Mouse (Mus musculus) large intestine, adult 2 months (tissue): ENCODE results near the gene Cask. TPM values are rescaled to one million over a fixed set of nuclear protein-coding genes. Genes with fewer than 3 reads are reported as not detected.

ENCODE experiments used
- DNase-seq: peaks from one replicate; pipeline ENCODE4 v3.0.0-alpha.2; 2012; ENCODE audit warnings: low read depth, low spot score
- WGBS: fragments of 180-500 bp; shearing (Covaris S2); methylation state at CpG from one replicate; pipeline ENCODE4 v1.1.7; 2018; 5-methylcytosine and 5-hydroxymethylcytosine counted together
- polyA plus RNA-seq: library from polyadenylated mRNA; depleted of rRNA; stranded (reverse); fragments of >200 nt; gene quantifications from 2 replicates; pipeline ENCODE4 v1.2.3, GENCODE M21; 2012

Gene Cask
- polyA plus RNA-seq, 1 experiment, result 12.8 TPM

DNA sequence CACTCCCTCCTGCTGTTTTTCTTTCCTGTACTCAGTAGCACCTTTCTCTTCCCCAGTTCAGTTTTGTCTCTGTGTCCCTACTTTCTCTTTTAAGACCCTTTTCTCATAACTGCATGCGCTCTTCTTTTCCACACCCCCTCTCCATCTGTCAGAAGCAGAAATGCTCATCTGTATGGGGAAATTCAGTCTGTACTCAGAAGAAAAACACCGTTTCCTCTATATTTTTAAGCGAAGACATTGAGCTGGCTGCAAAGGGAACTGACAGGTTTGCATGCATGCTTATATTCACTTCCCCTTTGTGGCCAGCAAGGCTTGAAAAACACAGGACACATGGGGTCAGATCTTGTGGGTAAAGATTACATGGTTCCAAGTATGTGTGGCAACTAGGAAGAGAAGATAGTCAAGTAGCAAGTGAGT is 196.2 kb downstream of the Cask start:
- no peak for DNase-seq
- 80% methylated on average over 3 of the region's 3 CpGs for WGBS

DNA sequence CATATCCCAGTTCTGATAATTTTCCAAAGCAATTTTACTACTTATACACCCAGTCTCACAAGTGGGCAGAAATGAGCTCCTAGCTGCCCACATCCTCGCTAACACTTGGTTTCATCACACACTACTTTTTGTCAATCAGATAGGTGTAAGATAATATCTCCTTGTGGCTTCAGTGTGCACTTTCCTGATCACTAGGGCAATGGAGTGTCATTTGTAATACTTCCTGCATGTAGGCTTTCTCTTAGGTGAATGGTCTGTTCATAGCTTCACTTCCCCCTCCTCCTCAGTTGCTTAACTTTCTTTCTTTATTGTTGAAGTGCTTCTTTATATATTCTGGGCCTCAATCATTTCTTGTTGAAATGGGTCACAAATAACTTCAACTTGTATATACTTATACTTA is 198.9 kb downstream of the Cask start:
- no peak for DNase-seq
- WGBS, result 92% methylated on average over 1 of the region's 1 CpGs

- WGBS, result 78% methylated on average over 2 of the region's 2 CpGs
Measured at GRCm38 (mm10) chrX:13651889-13652288, 199.3 kb downstream of the Cask start.

DNA sequence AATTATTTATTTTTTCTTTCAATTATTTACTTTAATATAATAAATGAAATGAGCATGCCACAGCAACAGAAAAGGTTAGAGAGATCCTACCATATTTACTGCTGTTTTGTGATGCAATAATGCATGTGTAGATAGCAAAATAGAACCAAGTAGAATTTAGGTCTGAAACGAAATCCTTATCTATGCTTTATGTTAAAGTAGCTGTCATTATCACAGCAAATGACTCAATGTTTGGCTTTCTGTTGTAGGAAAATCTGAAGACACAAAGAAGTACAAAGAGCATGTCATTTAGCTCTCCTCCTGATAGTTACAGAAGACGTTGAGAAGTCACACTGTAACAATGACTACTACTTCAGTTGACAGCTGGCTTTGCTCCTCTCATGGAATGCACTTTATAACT is 212.3 kb downstream of the Cask start:
- DNase-seq, result no peak
- WGBS, result 42% methylated on average over 2 of the region's 2 CpGs

More at GRCm38 (mm10) chrX:13651889-13652288, 199.3 kb downstream of the Cask start:
- no peak for DNase-seq

GRCm38 (mm10) chrX:13636398-13636797 is 214.8 kb downstream of the Cask start:
- WGBS, result 78% methylated on average over 1 of the region's 1 CpGs

DNA sequence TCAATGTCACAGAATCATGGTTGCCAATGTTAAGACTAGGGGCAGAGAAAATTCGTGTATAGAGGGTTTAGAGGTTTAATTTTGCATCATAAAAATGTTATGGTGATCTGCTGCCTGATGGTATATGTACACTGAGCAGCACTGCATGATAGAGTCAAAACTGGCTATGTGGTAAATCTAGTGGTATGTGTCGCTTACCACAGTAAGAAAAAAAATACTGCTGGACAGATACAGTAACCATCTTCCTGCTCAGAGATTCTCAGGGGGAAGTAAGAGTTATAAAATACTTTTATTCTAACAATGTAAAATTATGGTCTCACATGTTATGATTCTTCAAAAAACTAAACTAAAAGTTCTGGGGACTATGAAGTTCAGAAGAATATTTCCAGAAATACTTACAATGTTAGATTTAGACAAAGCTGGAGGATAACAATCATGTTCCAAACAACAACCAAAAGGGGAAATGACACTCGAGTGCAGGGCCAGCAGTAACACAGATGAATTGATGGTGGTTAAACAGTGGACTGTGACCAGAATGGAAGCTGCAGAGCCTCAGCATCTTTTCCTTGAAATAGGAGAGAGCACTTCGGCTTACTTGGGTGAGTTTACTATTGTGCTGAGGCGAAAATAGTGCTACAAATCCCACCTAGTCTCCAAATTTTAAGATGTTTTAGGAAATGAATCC is 219.4 kb downstream of the Cask start, which contains the start of gene Gpr34:
Gene Gpr34, plus strand, starts transcription at position 491 of the 685 bp plus-strand sequence.
- 59% methylated on average over 5 of the region's 5 CpGs for WGBS
- DNase-seq, result no peak

More at GRCm38 (mm10) chrX:13636398-13636797, 214.8 kb downstream of the Cask start:
- no peak for DNase-seq

- no peak for DNase-seq
- 86% methylated on average over 5 of the region's 5 CpGs for WGBS
Measured at GRCm38 (mm10) chrX:13622654-13623053, 228.5 kb downstream of the Cask start.

- 60% methylated on average over 4 of the region's 4 CpGs for WGBS
Measured at GRCm38 (mm10) chrX:13621473-13621872, 229.7 kb downstream of the Cask start.

DNA sequence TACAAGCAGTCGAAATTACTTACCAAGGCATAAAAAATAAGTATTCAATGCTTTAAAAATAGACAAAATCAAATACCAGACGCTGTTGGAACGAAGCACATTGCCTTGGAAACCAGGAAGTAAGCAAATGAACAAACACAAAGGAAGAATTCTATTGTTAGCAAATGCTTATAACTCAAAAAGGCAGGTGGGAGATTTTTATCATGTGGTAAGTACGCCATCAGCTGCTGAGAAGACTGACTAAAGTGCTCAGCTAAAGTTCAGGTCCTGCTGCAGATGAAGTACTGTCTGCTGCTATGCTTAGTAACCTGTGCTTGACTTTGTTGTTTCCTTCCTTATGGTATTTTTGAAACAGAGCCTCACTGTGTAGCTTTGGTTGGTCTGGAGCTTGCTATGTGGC is 232.7 kb downstream of the Cask start:
- WGBS, result 50% methylated on average over 4 of the region's 4 CpGs
- no peak for DNase-seq

More at GRCm38 (mm10) chrX:13621473-13621872, 229.7 kb downstream of the Cask start:
- DNase-seq, result no peak

GRCm38 (mm10) chrX:13617294-13617693 is 233.9 kb downstream of the Cask start:
- DNase-seq, result no peak
- 100% methylated on average over 1 of the region's 1 CpGs for WGBS

DNA sequence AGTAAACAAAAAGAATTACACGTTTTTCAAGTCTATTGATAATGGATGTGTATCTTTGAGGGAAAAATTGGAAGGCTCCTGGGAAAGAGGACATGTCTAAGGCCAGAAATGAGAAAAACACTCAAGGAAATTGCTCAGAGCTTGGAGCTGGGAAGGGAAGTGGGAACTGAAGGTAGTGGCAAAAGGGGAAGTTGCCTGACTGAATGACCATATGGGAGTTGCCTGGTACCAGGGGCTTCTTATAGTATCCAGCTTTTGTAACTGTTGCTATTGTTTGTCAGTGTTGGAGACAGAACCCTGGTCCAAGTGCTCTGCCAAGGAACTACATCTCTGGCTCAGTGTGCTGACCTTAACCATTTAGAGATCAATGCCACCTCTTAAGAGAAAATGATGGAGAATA is 234.4 kb downstream of the Cask start:
- DNase-seq, result no peak
- 46% methylated on average over 1 of the region's 1 CpGs for WGBS

- WGBS, result 68% methylated on average over 2 of the region's 2 CpGs
- DNase-seq, result no peak
Measured at GRCm38 (mm10) chrX:13612115-13612514, 239.1 kb downstream of the Cask start.

GRCm38 (mm10) chrX:13611114-13611513 is 240.1 kb downstream of the Cask start:
- 96% methylated on average over 5 of the region's 5 CpGs for WGBS
- no peak for DNase-seq

- no peak for DNase-seq
- WGBS, result 40% methylated on average over 3 of the region's 3 CpGs
Measured at GRCm38 (mm10) chrX:13607752-13608151, 243.4 kb downstream of the Cask start.

DNA sequence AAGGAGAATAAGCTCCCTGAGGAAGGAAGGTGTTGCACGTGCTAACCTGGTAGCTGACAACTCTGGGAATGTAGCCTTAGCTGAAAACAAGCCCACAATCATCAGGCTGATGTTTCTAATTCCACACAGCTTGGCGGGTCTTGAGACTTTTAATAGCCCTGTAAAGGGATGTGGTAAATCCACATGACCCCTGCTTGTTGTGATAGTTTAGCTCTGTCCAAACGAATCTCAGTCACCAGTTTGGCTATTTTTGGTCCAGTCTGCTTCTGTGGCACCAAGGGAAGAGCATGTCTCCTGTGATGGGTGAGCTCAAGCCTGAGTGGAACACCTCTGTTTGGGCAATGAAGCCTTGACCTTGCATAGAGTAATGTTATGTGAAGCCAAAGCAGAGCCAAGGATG is 244.4 kb downstream of the Cask start:
- DNase-seq, result no peak
- WGBS, result 46% methylated on average over 3 of the region's 3 CpGs

GRCm38 (mm10) chrX:13599966-13600365 is 251.2 kb downstream of the Cask start:
- whole genome bisulfite sequencing, result 44% methylated on average over 1 of the region's 1 CpGs
- DNase-seq, result no peak

GRCm38 (mm10) chrX:13599373-13599772 is 251.8 kb downstream of the Cask start:
- WGBS, result 76% methylated on average over 2 of the region's 2 CpGs
- no peak for DNase-seq

- DNase-seq, result no peak
- WGBS, result 72% methylated on average over 3 of the region's 3 CpGs
Measured at GRCm38 (mm10) chrX:13577647-13578046, 273.5 kb downstream of the Cask start.

DNA sequence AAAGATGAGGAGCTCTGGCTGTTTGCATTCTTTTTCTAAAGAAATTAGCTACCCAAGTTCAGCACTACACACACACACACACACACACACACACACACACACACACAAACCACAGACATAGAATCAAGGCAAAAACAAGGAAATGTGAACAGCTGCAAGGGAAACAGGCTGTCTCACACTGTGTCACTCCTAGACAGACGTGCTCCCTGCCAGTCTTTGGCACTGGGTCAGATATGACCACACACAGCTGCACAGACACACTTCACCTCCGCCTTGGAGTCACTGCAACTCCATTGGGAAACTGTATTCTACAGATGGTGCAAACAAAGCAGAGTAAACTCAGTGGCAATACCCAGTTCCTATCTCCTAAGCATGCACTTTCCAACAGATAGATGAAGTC is 274.6 kb downstream of the Cask start:
- 19% methylated on average over 2 of the region's 2 CpGs for WGBS
- no peak for DNase-seq

GRCm38 (mm10) chrX:13574872-13575271 is 276.3 kb downstream of the Cask start:
- no peak for DNase-seq
- WGBS, result 60% methylated on average over 3 of the region's 3 CpGs

GRCm38 (mm10) chrX:13574298-13574697 is 276.9 kb downstream of the Cask start:
- peak; percentile 22 for DNase-seq

GRCm38 (mm10) chrX:13554504-13554903 is 296.7 kb downstream of the Cask start:
- DNase-seq, result no peak
- WGBS, result 81% methylated on average over 3 of the region's 3 CpGs

More at GRCm38 (mm10) chrX:13574298-13574697, 276.9 kb downstream of the Cask start:
- 11% methylated on average over 2 of the region's 2 CpGs for WGBS
